Mouse (Mus musculus) neural tube, embryonic 15.5 days (tissue): ENCODE measurements at regions not wholly inside any gene's neighbourhood (a gene's known extent, or its start where the extent isn't known, plus 50 kb on each side); places are given as distances from the start of the nearest gene placed in this dataset.

Experiments used
- ATAC-seq: fragments of 200-750 bp; cut with Nextera tagmentation; 2 replicates; pipeline ENCODE4 v1.8.0; 2017; ENCODE audit warnings: mild to moderate bottlenecking, moderate TSS enrichment, moderate library complexity; ENCODE audit not compliant: low FRiP score
- H3K27ac ChIP-seq: fragments of 300-500 bp; sonication (generic); replicated peaks from 2 replicates; pipeline ENCODE4 v1.5.1; 2015; ENCODE audit warnings: mild to moderate bottlenecking, inconsistent platforms
- H3K27me3 ChIP-seq: fragments of 300-500 bp; sonication (generic); replicated peaks from 2 replicates; pipeline ENCODE4 v1.6.1; 2015; ENCODE audit warnings: inconsistent platforms
- H3K36me3 ChIP-seq: fragments of 300-500 bp; sonication (generic); 2 replicates; pipeline ENCODE4 v1.6.1; 2015; ENCODE audit warnings: inconsistent platforms
- H3K4me1 ChIP-seq: fragments of 300-500 bp; sonication (generic); 2 replicates; pipeline ENCODE4 v1.6.1; 2015; ENCODE audit warnings: inconsistent platforms
- H3K4me2 ChIP-seq: fragments of 300-500 bp; sonication (generic); 2 replicates; pipeline ENCODE4 v1.6.1; 2015; ENCODE audit warnings: inconsistent platforms, mild to moderate bottlenecking, moderate library complexity
- H3K4me3 ChIP-seq: fragments of 300-500 bp; sonication (generic); replicated peaks from 2 replicates; pipeline ENCODE4 v1.5.1; 2015; ENCODE audit warnings: mild to moderate bottlenecking, inconsistent platforms
- H3K9ac ChIP-seq: fragments of 300-500 bp; sonication (generic); replicated peaks from 2 replicates; pipeline ENCODE4 v1.6.1; 2015; ENCODE audit warnings: mild to moderate bottlenecking, inconsistent platforms
- H3K9me3 ChIP-seq: fragments of 300-500 bp; sonication (generic); replicated peaks from 2 replicates; pipeline ENCODE4 v1.6.1; 2016; ENCODE audit warnings: inconsistent platforms
- WGBS: fragments of 180-500 bp; shearing (Covaris S2); methylation state at CpG from one replicate; pipeline ENCODE4 v1.1.7; 2015; ENCODE audit warnings: mixed read lengths; 5-methylcytosine and 5-hydroxymethylcytosine counted together

- no peak; the same call in 1 of the 2 replicates for ATAC-seq
- H3K9ac ChIP-seq = no peak overlapping the region
- no peak overlapping the region for H3K4me3 ChIP-seq
- no peak overlapping the region for H3K4me2 ChIP-seq
- H3K27me3 ChIP-seq = no peaks in the 10 kb centered on the region
- 57% methylated on average over 6 of the region's 6 CpGs for WGBS
- no peak overlapping the region for H3K27ac ChIP-seq
- no peaks in the 10 kb centered on the region for H3K4me1 ChIP-seq
- H3K9me3 ChIP-seq = no peaks in the 10 kb centered on the region
- H3K36me3 ChIP-seq = no peaks in the 10 kb centered on the region
These were observed 212.8 kb upstream of the Tnc start for GRCm38 (mm10) chr4:64259348-64260187.

DNA sequence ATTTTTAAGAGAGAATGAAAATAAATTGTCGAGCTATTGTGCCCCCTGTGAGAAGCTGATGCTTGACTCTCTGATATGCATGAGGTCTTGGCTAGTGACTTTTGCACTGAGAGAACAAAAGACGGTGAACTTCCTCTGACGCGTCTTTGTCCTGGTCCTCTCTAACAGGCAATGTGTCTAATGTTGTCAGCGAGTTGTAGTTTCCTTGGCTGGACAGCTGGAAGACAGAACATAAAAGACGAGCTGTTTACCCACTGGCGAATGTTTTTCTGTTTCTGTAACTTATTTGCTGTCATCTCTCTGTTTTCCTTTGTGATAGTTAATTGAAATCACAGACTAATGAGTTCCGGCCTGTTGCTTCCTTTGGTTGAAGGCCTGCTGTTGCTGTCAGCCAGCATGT is 208.4 kb upstream of the Tnc start:
- H3K27me3 ChIP-seq = no peaks in the 10 kb centered on the region
- no peak for ATAC-seq

GRCm38 (mm10) chr4:64250691-64251090 is 203.9 kb upstream of the Tnc start:
- H3K27ac ChIP-seq = no peak overlapping the region
- no peak overlapping the region for H3K4me2 ChIP-seq
- no peak for ATAC-seq
- H3K36me3 ChIP-seq = no peaks in the 10 kb centered on the region
- H3K27me3 ChIP-seq = no peaks in the 10 kb centered on the region
- H3K9me3 ChIP-seq = no peaks in the 10 kb centered on the region
- H3K9ac ChIP-seq = no peak overlapping the region
- no peaks in the 10 kb centered on the region for H3K4me1 ChIP-seq
- 87% methylated on average over 5 of the region's 5 CpGs for WGBS
- no peak overlapping the region for H3K4me3 ChIP-seq

More for the DNA sequence above, 208.4 kb upstream of the Tnc start:
- H3K4me3 ChIP-seq = no peak overlapping the region
- H3K9ac ChIP-seq = no peak overlapping the region
- 36% methylated on average over 8 of the region's 8 CpGs for WGBS
- H3K9me3 ChIP-seq = no peaks in the 10 kb centered on the region
- no peaks in the 10 kb centered on the region for H3K36me3 ChIP-seq
- no peaks in the 10 kb centered on the region for H3K4me1 ChIP-seq
- no peak overlapping the region for H3K27ac ChIP-seq
- no peak overlapping the region for H3K4me2 ChIP-seq

GRCm38 (mm10) chr4:64238196-64238740 is 191.5 kb upstream of the Tnc start:
- Histone ChIP-seq H3K4me1 (no peaks in the 10 kb centered on the region), H3K36me3 (no peaks in the 10 kb centered on the region), H3K27me3 (no peaks in the 10 kb centered on the region), H3K4me2 (no peak overlapping the region), H3K27ac (no peak overlapping the region), H3K9me3 (no peaks in the 10 kb centered on the region), H3K9ac (no peak overlapping the region), H3K4me3 (no peak overlapping the region)
- ATAC-seq = no peak
- WGBS = 64% methylated on average over 5 of the region's 5 CpGs

DNA sequence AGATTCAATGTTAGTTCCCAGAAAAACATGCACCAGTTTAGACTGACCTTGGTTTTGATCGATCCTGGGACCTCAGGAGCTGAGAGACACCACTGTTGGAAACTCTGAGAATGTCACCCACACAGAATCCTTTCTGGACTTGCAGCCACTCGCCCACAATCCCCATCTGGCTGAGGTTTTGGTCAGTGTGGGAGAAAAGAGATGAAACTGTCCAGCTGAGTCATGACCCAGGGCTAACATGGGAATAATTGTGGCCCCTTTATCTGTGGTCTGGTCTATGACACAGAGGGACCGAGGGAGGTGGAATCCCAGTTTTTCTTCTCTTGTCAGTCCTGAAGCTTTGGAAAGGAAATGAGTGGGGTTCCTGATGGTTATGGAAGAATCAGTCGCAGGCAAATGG is 188.7 kb upstream of the Tnc start:
- H3K4me3 ChIP-seq = no peak overlapping the region
- H3K27ac ChIP-seq = no peak overlapping the region
- H3K4me2 ChIP-seq = no peak overlapping the region
- no peaks in the 10 kb centered on the region for H3K36me3 ChIP-seq
- H3K9ac ChIP-seq = no peak overlapping the region
- H3K4me1 ChIP-seq = no peaks in the 10 kb centered on the region
- H3K27me3 ChIP-seq = no peaks in the 10 kb centered on the region
- no peaks in the 10 kb centered on the region for H3K9me3 ChIP-seq
- WGBS = 89% methylated on average over 4 of the region's 4 CpGs
- no peak for ATAC-seq

GRCm38 (mm10) chr4:64232159-64232558 is 185.3 kb upstream of the Tnc start:
- Histone ChIP-seq H3K4me1 (no peaks in the 10 kb centered on the region), H3K27ac (no peak overlapping the region), H3K36me3 (no peaks in the 10 kb centered on the region), H3K9me3 (no peaks in the 10 kb centered on the region), H3K4me2 (no peak overlapping the region), H3K27me3 (no peaks in the 10 kb centered on the region), H3K9ac (no peak overlapping the region), H3K4me3 (no peak overlapping the region)
- WGBS = 70% methylated on average over 4 of the region's 4 CpGs
- no peak for ATAC-seq

GRCm38 (mm10) chr4:64228341-64228740 is 181.5 kb upstream of the Tnc start:
- H3K36me3 ChIP-seq = no peaks in the 10 kb centered on the region
- H3K27me3 ChIP-seq = no peaks in the 10 kb centered on the region
- 61% methylated on average over 3 of the region's 3 CpGs for WGBS
- no peak overlapping the region for H3K27ac ChIP-seq
- H3K9me3 ChIP-seq = no peaks in the 10 kb centered on the region
- no peak overlapping the region for H3K9ac ChIP-seq
- H3K4me3 ChIP-seq = no peak overlapping the region
- no peaks in the 10 kb centered on the region for H3K4me1 ChIP-seq
- H3K4me2 ChIP-seq = no peak overlapping the region
- ATAC-seq = no peak

DNA sequence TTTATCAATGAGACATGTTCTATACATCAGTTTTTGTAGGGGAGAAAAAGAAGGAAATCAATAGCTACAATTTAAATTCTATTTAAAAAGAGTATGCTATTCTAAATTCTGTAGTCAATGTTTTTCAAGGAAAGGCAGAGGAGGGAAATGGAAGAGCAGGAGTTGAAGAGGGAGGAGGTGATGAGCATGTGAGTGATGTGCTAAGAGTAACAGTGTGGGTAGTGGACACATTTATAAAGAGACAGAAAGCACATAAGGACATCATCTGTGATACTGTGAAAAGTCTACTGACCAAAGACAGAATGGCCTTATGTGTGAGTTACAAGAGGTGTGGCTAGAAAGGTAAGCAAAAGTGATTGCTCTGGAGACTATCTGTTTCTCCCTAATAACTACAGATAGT is 179.8 kb upstream of the Tnc start:
- H3K4me1 ChIP-seq = no peaks in the 10 kb centered on the region
- H3K4me2 ChIP-seq = no peak overlapping the region
- H3K4me3 ChIP-seq = no peak overlapping the region
- no peaks in the 10 kb centered on the region for H3K9me3 ChIP-seq
- H3K27me3 ChIP-seq = no peaks in the 10 kb centered on the region
- H3K36me3 ChIP-seq = no peaks in the 10 kb centered on the region
- no peak for ATAC-seq
- no peak overlapping the region for H3K27ac ChIP-seq
- H3K9ac ChIP-seq = no peak overlapping the region

- Histone ChIP-seq H3K36me3 (no peaks in the 10 kb centered on the region), H3K4me1 (no peaks in the 10 kb centered on the region), H3K27me3 (no peaks in the 10 kb centered on the region), H3K27ac (no peak overlapping the region), H3K9me3 (no peaks in the 10 kb centered on the region), H3K4me3 (no peak overlapping the region), H3K4me2 (no peak overlapping the region), H3K9ac (no peak overlapping the region)
- 73% methylated on average over 5 of the region's 5 CpGs for WGBS
- ATAC-seq = peak; percentile 50; the same call in 1 of the 2 replicates
These were observed 178.1 kb upstream of the Tnc start for GRCm38 (mm10) chr4:64224918-64225317.

GRCm38 (mm10) chr4:64219802-64220201 is 173.0 kb upstream of the Tnc start:
- Histone ChIP-seq H3K36me3 (no peaks in the 10 kb centered on the region), H3K27me3 (no peaks in the 10 kb centered on the region), H3K9me3 (no peaks in the 10 kb centered on the region), H3K9ac (no peak overlapping the region), H3K4me2 (no peak overlapping the region), H3K4me1 (no peaks in the 10 kb centered on the region), H3K4me3 (no peak overlapping the region), H3K27ac (no peak overlapping the region)
- ATAC-seq = no peak
- WGBS = 86% methylated on average over 2 of the region's 2 CpGs

- H3K27ac ChIP-seq = peak overlapping the region; percentile 20
- 32% methylated on average over 8 of the region's 8 CpGs for WGBS
- no peaks in the 10 kb centered on the region for H3K27me3 ChIP-seq
- no peaks in the 10 kb centered on the region for H3K4me1 ChIP-seq
- no peak overlapping the region for H3K4me3 ChIP-seq
- H3K4me2 ChIP-seq = no peak overlapping the region
- peak; percentile 70 for ATAC-seq
- H3K9me3 ChIP-seq = no peaks in the 10 kb centered on the region
- H3K36me3 ChIP-seq = no peaks in the 10 kb centered on the region
- no peak overlapping the region for H3K9ac ChIP-seq
These were observed 160.5 kb upstream of the Tnc start for GRCm38 (mm10) chr4:64207118-64207868.

- Histone ChIP-seq H3K4me1 (0 out of 2 replicates have a peak, but pooled peaks cover 3% of the 10 kb centered on the region), H3K36me3 (no peaks in the 10 kb centered on the region), H3K4me3 (no peak overlapping the region), H3K4me2 (no peak overlapping the region), H3K9ac (no peak overlapping the region), H3K27ac (no peak overlapping the region), H3K9me3 (no peaks in the 10 kb centered on the region), H3K27me3 (no peaks in the 10 kb centered on the region)
- 89% methylated on average over 3 of the region's 3 CpGs for WGBS
- no peak for ATAC-seq
These were observed 154.0 kb upstream of the Tnc start for GRCm38 (mm10) chr4:64200808-64201190.
